Mouse (Mus musculus) ES-E14 (cell line): ENCODE measurements around the gene Setd4. TPM values are rescaled to one million over a fixed set of nuclear protein-coding genes. Genes with fewer than 3 reads are reported as not detected.

Experiments used
- DNase-seq: peaks from one replicate; pipeline ENCODE4 v3.0.0-alpha.2; 2013; ENCODE audit warnings: low read depth, low spot score
- H3K27ac ChIP-seq: 2 replicates; pipeline ENCODE4 v1.5.1; 2012; ENCODE audit warnings: low read depth, mild to moderate bottlenecking, low read length, moderate library complexity, mixed read lengths; ENCODE audit not compliant: poor library complexity, insufficient read depth, severe bottlenecking
- H3K36me3 ChIP-seq: 2 replicates; pipeline ENCODE4 v1.6.1; 2012; ENCODE audit warnings: mild to moderate bottlenecking, low read length, moderate library complexity, mixed read lengths; ENCODE audit not compliant: control insufficient read depth, poor library complexity, insufficient read depth, severe bottlenecking
- H3K4me1 ChIP-seq, 2 experiments: fragments of 150-350 bp in 1 of 2; sonication (generic) in 1 of 2; 2 replicates each; pipeline ENCODE4 v1.6.1; 2012; ENCODE audit warnings: low read length in 2 of 2, mild to moderate bottlenecking in 1 of 2, mixed read lengths in 1 of 2; ENCODE audit not compliant: control insufficient read depth in 2 of 2, insufficient read depth in 2 of 2, poor library complexity in 1 of 2
- H3K4me3 ChIP-seq, 2 experiments: fragments of 150-350 bp in 1 of 2; sonication (generic) in 1 of 2; 2 replicates each; pipeline ENCODE4 v1.5.1; 2012; ENCODE audit warnings: low read length in 2 of 2, low read depth in 1 of 2, mild to moderate bottlenecking in 1 of 2, mixed read lengths in 1 of 2; ENCODE audit not compliant: insufficient read depth in 1 of 2, poor library complexity in 1 of 2, severe bottlenecking in 1 of 2
- H3K9ac ChIP-seq: 2 replicates; pipeline ENCODE4 v1.6.1; 2012; ENCODE audit warnings: low read depth, mild to moderate bottlenecking, low read length, mixed read lengths; ENCODE audit not compliant: poor library complexity, insufficient read depth, severe bottlenecking
- H3K9me3 ChIP-seq: fragments of 150-350 bp; sonication (generic); 2 replicates; pipeline ENCODE4 v1.6.1; 2012; ENCODE audit warnings: low read depth, mild to moderate bottlenecking, low read length; ENCODE audit not compliant: control insufficient read depth, insufficient read depth
- CHD2 ChIP-seq: IDR thresholded peaks from 2 replicates; pipeline ENCODE4 v1.6.1; 2014; ENCODE audit warnings: mild to moderate bottlenecking, low read depth, low read length, inconsistent platforms
- HCFC1 ChIP-seq: IDR thresholded peaks from 2 replicates; pipeline ENCODE4 v1.6.1; 2012; ENCODE audit warnings: low read length, inconsistent platforms, borderline replicate concordance; ENCODE audit not compliant: insufficient read depth
- MAFK ChIP-seq: IDR thresholded peaks from 2 replicates; pipeline ENCODE4 v1.6.1; 2014; ENCODE audit warnings: mild to moderate bottlenecking, low read depth, low read length, inconsistent platforms; ENCODE audit not compliant: insufficient read depth
- ZC3H11A ChIP-seq: IDR thresholded peaks from 2 replicates; pipeline ENCODE4 v1.6.1; 2012; ENCODE audit warnings: low read depth, mild to moderate bottlenecking, inconsistent platforms, low read length, borderline replicate concordance
- ZNF384 ChIP-seq: IDR thresholded peaks from 2 replicates; pipeline ENCODE4 v1.6.1; 2012; ENCODE audit warnings: low read depth, low read length, inconsistent platforms
- in situ Hi-C, 2 experiments: fragments of 600-800 bp; cut with MboI; formaldehyde crosslinking; loops; one replicate each; pipeline ENCODE4 v1.15.1; 2025; ENCODE audit warnings: low sequenced_read_pairs in 2 of 2, inconsistent platforms in 1 of 2; ENCODE audit not compliant: unreplicated experiment in 2 of 2
- total RNA-seq: library from RNA; depleted of rRNA; stranded (reverse); fragments of 300-350 nt; gene quantifications from 2 replicates; pipeline ENCODE4 v1.2.3, GENCODE M21; 2012; rRNA removed

The Setd4 gene
- total RNA-seq, 1 experiment: 27.5 TPM

GRCm38 (mm10) chr16:93544931-93545330, 58.9 kb downstream of the Setd4 start:
- TF ChIP-seq CHD2: no peak
- TF ChIP-seq HCFC1: no peak
- TF ChIP-seq MAFK: no peak
- TF ChIP-seq ZNF384: no peak

GRCm38 (mm10) chr16:93543704-93544103, 60.2 kb downstream of the Setd4 start:
- Histone ChIP-seq H3K9me3 (no peaks in the 10 kb centered on the region), H3K27ac (no peak overlapping the region), H3K36me3 (no peaks in the 10 kb centered on the region), H3K4me3 (no peak overlapping the region), H3K4me1 (no peaks in the 10 kb centered on the region), H3K9ac (no peak overlapping the region)
- in situ Hi-C loops: no loop called here
- TF ChIP-seq MAFK: no peak
- peak; percentile 92 for TF ChIP-seq ZC3H11A
- peak; percentile 78 for DNase-seq

More at GRCm38 (mm10) chr16:93544931-93545330, 58.9 kb downstream of the Setd4 start:
- no peak overlapping the region for H3K27ac ChIP-seq
- in situ Hi-C loops: no loop called here
- peaks cover 0 to 9% of the 10 kb centered on the region in 2 experiments; a peak in 1 of 4 replicates for H3K4me1 ChIP-seq
- H3K4me3 ChIP-seq: no peak overlapping the region
- no peaks in the 10 kb centered on the region for H3K9me3 ChIP-seq
- no peaks in the 10 kb centered on the region for H3K36me3 ChIP-seq
- DNase-seq: no peak
- no peak overlapping the region for H3K9ac ChIP-seq

GRCm38 (mm10) chr16:93539891-93540290, 64.0 kb downstream of the Setd4 start:
- no peaks in the 10 kb centered on the region for H3K9me3 ChIP-seq
- H3K36me3 ChIP-seq: no peaks in the 10 kb centered on the region
- no peak overlapping the region for H3K9ac ChIP-seq
- H3K27ac ChIP-seq: no peak overlapping the region
- H3K4me3 ChIP-seq: no peak overlapping the region
- no peak for TF ChIP-seq MAFK
- TF ChIP-seq ZC3H11A: no peak
- no peak for TF ChIP-seq HCFC1
- no peak for TF ChIP-seq ZNF384
- no peak for TF ChIP-seq CHD2
- no peak for DNase-seq
- no peaks in the 10 kb centered on the region for H3K4me1 ChIP-seq
- in situ Hi-C loops: no loop called here

- Histone ChIP-seq H3K9me3 (no peaks in the 10 kb centered on the region), H3K9ac (no peak overlapping the region), H3K4me1 (peaks cover 0 to 7% of the 10 kb centered on the region in 2 experiments; a peak in 1 of 4 replicates), H3K36me3 (no peaks in the 10 kb centered on the region), H3K27ac (no peak overlapping the region), H3K4me3 (no peak overlapping the region)
- TF ChIP-seq ZC3H11A: no peak
- TF ChIP-seq ZNF384: no peak
- no peak for TF ChIP-seq CHD2
- TF ChIP-seq MAFK: no peak
- no peak for TF ChIP-seq HCFC1
- DNase-seq: no peak
- in situ Hi-C loops: no loop called here
These were observed 68.6 kb downstream of the Setd4 start for GRCm38 (mm10) chr16:93535151-93535853.

Other genes with a start within 250 kb of the Setd4 start
- 32.9 and 35.3 TPM in 2 replicates for gene Cbr1, start 1.8 kb upstream of the Setd4 start, total RNA-seq
- gene Gm5678, start 24.0 kb upstream of the Setd4 start, total RNA-seq: not detected in 2 replicates
- 15.2 and 16.0 TPM in 2 replicates for gene Cbr3, start 79.2 kb upstream of the Setd4 start, total RNA-seq
- gene Dop1b, start 107.8 kb upstream of the Setd4 start, total RNA-seq: 11.6 and 16.8 TPM in 2 replicates
- 90.3 and 98.4 TPM in 2 replicates for gene Morc3, start 228.1 kb upstream of the Setd4 start, total RNA-seq